Mouse (Mus musculus): Measurements from ENCODE around the gene 6430548M08Rik. TPM values are rescaled to one million over a fixed set of nuclear protein-coding genes. Genes with fewer than 3 reads are reported as not detected.

Gene 6430548M08Rik
- total RNA-seq (2021) = 10 to 100 TPM; 13.8 to 15.9 TPM

GRCm38 (mm10) chr8:120113758-120114255, at the start of gene 6430548M08Rik:
6430548M08Rik (plus strand) TSS chr8:120114152.
- intact Hi-C loops (cut with DNase I) = no loop called here
- DNase-seq = peak; percentile 100

- intact Hi-C loops (cut with DNase I) = no loop called here
- no peak for DNase-seq
Observed at GRCm38 (mm10) chr8:120065611-120066010, 48.3 kb upstream of the 6430548M08Rik start.

GRCm38 (mm10) chr8:120066226-120066625, 47.7 kb upstream of the 6430548M08Rik start:
- intact Hi-C loops (cut with DNase I) = no loop called here
- DNase-seq = no peak

- intact Hi-C loops (cut with DNase I) = no loop called here
- peak; percentile 65 to 68 for DNase-seq
Observed at GRCm38 (mm10) chr8:120067936-120068668, 45.9 kb upstream of the 6430548M08Rik start.

- DNase-seq = peak; percentile 88 to 92
- intact Hi-C loops (cut with DNase I) = loop anchor here (2.0 to 5.0 kb wide), 3 partner anchors 79 to 289 kb away; partner anchors contain the start of gene Crispld2
Observed at GRCm38 (mm10) chr8:120071684-120072083, 42.3 kb upstream of the 6430548M08Rik start.

- intact Hi-C loops (cut with DNase I) = loop anchor here (5.0 kb wide), 1 partner anchor 290 kb away; no protein-coding TSS in a partner anchor
- peak in 1 of 2 experiments; percentile 26 for DNase-seq
Observed at GRCm38 (mm10) chr8:120072259-120072658, 41.7 kb upstream of the 6430548M08Rik start.

GRCm38 (mm10) chr8:120072827-120073226, 41.1 kb upstream of the 6430548M08Rik start:
- DNase-seq = peak; percentile 40 to 44
- intact Hi-C loops (cut with DNase I) = loop anchor here (5.0 kb wide), 1 partner anchor 291 kb away; no protein-coding TSS in a partner anchor

GRCm38 (mm10) chr8:120074516-120074915, 39.4 kb upstream of the 6430548M08Rik start:
- intact Hi-C loops (cut with DNase I) = loop anchor here (5.0 kb wide), 1 partner anchor 292 kb away; no protein-coding TSS in a partner anchor
- DNase-seq = no peak

- intact Hi-C loops (cut with DNase I) = no loop called here
Observed at GRCm38 (mm10) chr8:120075347-120075746, 38.6 kb upstream of the 6430548M08Rik start.

GRCm38 (mm10) chr8:120078080-120078479, 35.9 kb upstream of the 6430548M08Rik start:
- intact Hi-C loops (cut with DNase I) = loop anchor here (1.0 kb wide), 1 partner anchor 134 kb away; no protein-coding TSS in a partner anchor
- DNase-seq = peak; percentile 78 to 89

More at GRCm38 (mm10) chr8:120075347-120075746, 38.6 kb upstream of the 6430548M08Rik start:
- DNase-seq = no peak

- intact Hi-C loops (cut with DNase I) = no loop called here
- DNase-seq = no peak
Observed at GRCm38 (mm10) chr8:120079361-120079760, 34.6 kb upstream of the 6430548M08Rik start.

- no peak for DNase-seq
- intact Hi-C loops (cut with DNase I) = no loop called here
Observed at GRCm38 (mm10) chr8:120083261-120083660, 30.7 kb upstream of the 6430548M08Rik start.

GRCm38 (mm10) chr8:120084783-120085182, 29.2 kb upstream of the 6430548M08Rik start:
- no peak for DNase-seq
- intact Hi-C loops (cut with DNase I) = no loop called here

- intact Hi-C loops (cut with DNase I) = no loop called here
- no peak for DNase-seq
Observed at GRCm38 (mm10) chr8:120089511-120089910, 24.4 kb upstream of the 6430548M08Rik start.

GRCm38 (mm10) chr8:120091032-120091431, 22.9 kb upstream of the 6430548M08Rik start:
- DNase-seq = no peak
- intact Hi-C loops (cut with DNase I) = no loop called here

- DNase-seq = no peak
- intact Hi-C loops (cut with DNase I) = no loop called here
Observed at GRCm38 (mm10) chr8:120093103-120093502, 20.8 kb upstream of the 6430548M08Rik start.

GRCm38 (mm10) chr8:120094801-120095200, 19.2 kb upstream of the 6430548M08Rik start:
- intact Hi-C loops (cut with DNase I) = no loop called here
- no peak for DNase-seq

- DNase-seq = no peak
- intact Hi-C loops (cut with DNase I) = no loop called here
Observed at GRCm38 (mm10) chr8:120096486-120096885, 17.5 kb upstream of the 6430548M08Rik start.

GRCm38 (mm10) chr8:120100388-120101067, 13.4 kb upstream of the 6430548M08Rik start:
- DNase-seq = no peak
- intact Hi-C loops (cut with DNase I) = no loop called here

- intact Hi-C loops (cut with DNase I) = no loop called here
- peak; percentile 86 to 91 for DNase-seq
Observed at GRCm38 (mm10) chr8:120101068-120101972, 12.6 kb upstream of the 6430548M08Rik start, which contains the start of gene Zdhhc7. Zdhhc7 (minus strand) TSS chr8:120101482.
